Mouse (Mus musculus) lung, embryonic 14.5 days (tissue): ENCODE data around the gene Lemd2. TPM values are rescaled to one million over a fixed set of nuclear protein-coding genes. Genes with fewer than 3 reads are reported as not detected.

Experiments
- ATAC-seq: fragments of 200-750 bp; cut with Nextera tagmentation; 2 replicates; pipeline ENCODE4 v1.8.0; 2017; ENCODE audit warnings: mild to moderate bottlenecking, moderate TSS enrichment, moderate library complexity; ENCODE audit not compliant: insufficient read depth
- DNase-seq: peaks from one replicate; pipeline ENCODE4 v3.0.0-alpha.2; 2015
- H3K27ac ChIP-seq: fragments of 300-500 bp; sonication (generic); 2 replicates; pipeline ENCODE4 v1.5.1; 2014; ENCODE audit warnings: low read depth, mild to moderate bottlenecking, moderate library complexity
- H3K27me3 ChIP-seq: fragments of 300-500 bp; sonication (generic); 2 replicates; pipeline ENCODE4 v1.6.1; 2014; ENCODE audit warnings: low read length, control low read depth; ENCODE audit not compliant: insufficient read depth
- H3K36me3 ChIP-seq: fragments of 300-500 bp; sonication (generic); 2 replicates; pipeline ENCODE4 v1.6.1; 2014; ENCODE audit warnings: control low read depth; ENCODE audit not compliant: insufficient read depth
- H3K4me1 ChIP-seq: fragments of 300-500 bp; sonication (generic); 2 replicates; pipeline ENCODE4 v1.6.1; 2014; ENCODE audit warnings: antibody characterized with exemption, control low read depth; ENCODE audit not compliant: insufficient read depth
- H3K4me2 ChIP-seq: fragments of 300-500 bp; sonication (generic); 2 replicates; pipeline ENCODE4 v1.6.1; 2014; ENCODE audit warnings: mild to moderate bottlenecking
- H3K4me3 ChIP-seq: fragments of 300-500 bp; sonication (generic); 2 replicates; pipeline ENCODE4 v1.5.1; 2014; ENCODE audit warnings: low read depth, low read length
- H3K9ac ChIP-seq: fragments of 300-500 bp; sonication (generic); 2 replicates; pipeline ENCODE4 v1.6.1; 2014
- H3K9me3 ChIP-seq: fragments of 300-500 bp; sonication (generic); 2 replicates; pipeline ENCODE4 v1.6.1; 2016; ENCODE audit warnings: low read depth, low read length, control low read depth
- CTCF ChIP-seq: IDR thresholded peaks from 2 replicates; pipeline ENCODE4 v1.5.1; 2016; ENCODE audit warnings: antibody characterized with exemption, low read depth
- WGBS: fragments of 180-500 bp; shearing (Covaris S2); extraction: QIAGEN DNeasy Blood & Tissue Kit; methylation state at CpG from one replicate; pipeline ENCODE4 v1.1.7; 2014; 5-methylcytosine and 5-hydroxymethylcytosine counted together
- polyA plus RNA-seq: library from polyadenylated mRNA; unstranded; fragments of >200 nt; fragmentation: Nextera tagmentation; extraction: Ambion mirVana; gene quantifications from 2 replicates; pipeline ENCODE4 v1.2.1, GENCODE M21; 2014

Lemd2 gene
- polyA plus RNA-seq, 1 experiment from 2014 or later = 20.4 TPM

DNA sequence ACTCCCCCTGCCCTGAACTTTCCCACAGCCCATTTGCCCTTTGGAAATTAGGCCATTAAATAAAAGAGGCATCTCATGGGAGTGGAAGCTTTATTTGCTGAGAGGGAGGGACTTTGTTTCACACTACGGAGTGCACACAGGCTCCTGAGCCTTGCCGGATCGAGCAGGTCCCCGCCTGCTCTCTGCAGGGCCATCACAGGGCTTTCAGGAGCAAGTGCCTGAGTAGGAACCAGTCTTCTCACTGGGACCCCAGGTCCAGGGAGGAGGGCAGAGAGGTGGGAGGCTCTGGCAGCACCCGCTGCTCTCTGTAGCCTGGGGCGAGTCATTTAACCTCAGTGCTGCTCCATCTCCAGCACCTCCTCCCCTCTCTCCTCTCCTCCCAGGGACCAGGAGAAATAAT lies 7.7 kb upstream of the Lemd2 start:
- Histone ChIP-seq H3K27me3 (no peaks in the 10 kb centered on the region), H3K4me1 (peaks cover 5% of the 10 kb centered on the region; the same call in 1 of the 2 replicates), H3K27ac (no peak overlapping the region), H3K9me3 (no peaks in the 10 kb centered on the region; the same call in 1 of the 2 replicates), H3K9ac (no peak overlapping the region), H3K4me3 (no peak overlapping the region), H3K4me2 (no peak overlapping the region), H3K36me3 (no peaks in the 10 kb centered on the region)
- TF ChIP-seq CTCF = no peak
- no peak for DNase-seq
- WGBS = 45% methylated on average over 6 of the region's 6 CpGs
- no peak for ATAC-seq

DNA sequence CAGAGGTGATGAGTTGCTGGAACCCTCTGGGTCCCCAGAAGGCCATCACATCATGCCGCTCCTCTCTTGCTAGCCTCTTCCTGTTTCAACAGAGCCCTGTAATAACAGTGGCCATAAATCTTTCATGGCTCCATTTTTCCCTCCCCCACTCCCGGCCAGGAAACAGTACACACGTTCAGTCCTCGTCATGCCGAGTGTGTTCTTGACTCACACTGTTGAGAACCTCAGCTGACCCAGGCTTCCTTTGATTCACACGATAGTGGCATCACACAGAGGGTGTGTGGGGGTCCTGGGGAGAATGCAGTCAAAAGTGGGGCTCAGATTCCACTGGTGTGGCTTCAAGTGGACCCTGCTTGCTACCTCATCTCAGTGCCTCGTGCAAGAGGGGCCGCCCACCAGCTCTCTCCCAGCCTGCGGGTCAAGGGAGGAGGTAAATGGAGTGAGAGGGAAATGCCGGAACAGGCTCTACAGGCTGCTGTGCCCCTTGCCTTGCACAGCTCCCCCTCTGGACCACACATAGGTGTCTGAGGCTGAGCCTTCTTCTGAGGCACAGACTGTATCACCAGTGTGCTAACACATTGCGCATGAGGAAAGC lies 2.9 kb upstream of the Lemd2 start:
- ATAC-seq = no peak
- H3K4me2 ChIP-seq = no peak overlapping the region
- H3K27ac ChIP-seq = no peak overlapping the region
- H3K9ac ChIP-seq = no peak overlapping the region
- H3K27me3 ChIP-seq = no peaks in the 10 kb centered on the region
- no peaks in the 10 kb centered on the region for H3K9me3 ChIP-seq
- DNase-seq = peak; percentile 46
- WGBS = 17% methylated on average over 11 of the region's 11 CpGs
- TF ChIP-seq CTCF = no peak
- peaks cover 8% of the 10 kb centered on the region; the same call in 1 of the 2 replicates for H3K4me1 ChIP-seq
- peaks cover 3% of the 10 kb centered on the region; the same call in 1 of the 2 replicates for H3K36me3 ChIP-seq
- H3K4me3 ChIP-seq = no peak overlapping the region

DNA sequence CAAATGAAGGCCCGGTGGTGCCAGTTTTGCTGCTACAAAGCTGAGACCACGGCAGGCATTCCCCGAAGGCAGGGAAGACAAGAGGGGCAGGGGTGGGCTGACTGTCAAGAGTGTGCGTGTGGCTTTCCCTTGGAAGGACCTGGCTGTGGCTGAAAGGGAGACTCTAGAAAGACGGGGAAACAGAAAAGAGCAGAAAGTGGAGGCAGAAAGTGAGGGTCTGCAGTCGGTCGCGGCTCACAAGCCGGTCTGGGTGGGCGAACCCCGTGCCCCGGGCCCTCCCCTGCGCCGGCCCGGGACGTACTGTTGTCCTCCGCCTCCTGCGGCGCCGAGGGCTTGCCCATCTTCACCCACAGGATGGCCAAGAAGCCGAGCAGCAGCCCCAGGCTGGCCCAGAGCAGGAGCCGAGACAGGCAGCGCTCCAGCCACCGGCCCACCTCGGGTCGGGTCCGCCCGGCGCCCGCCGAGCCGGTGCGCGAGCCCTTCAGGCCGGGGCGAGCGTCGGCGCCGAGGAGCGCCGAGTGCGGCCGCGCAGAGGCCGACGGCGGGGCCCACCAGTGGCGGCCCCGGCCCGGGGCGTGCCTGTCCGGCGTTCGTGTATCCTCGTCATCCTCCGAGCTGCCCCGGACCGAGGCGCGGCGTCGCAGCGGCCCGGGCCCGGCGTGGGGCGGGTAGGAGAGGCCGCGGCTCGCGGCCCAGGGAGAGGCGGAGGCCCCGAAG lies 753 bp downstream of the Lemd2 start:
- Histone ChIP-seq H3K4me1 (peaks cover 8% of the 10 kb centered on the region; the same call in 1 of the 2 replicates), H3K27ac (peak overlapping the region; percentile 96), H3K4me2 (peak overlapping the region; percentile 91), H3K36me3 (peaks cover 40% of the 10 kb centered on the region), H3K27me3 (no peaks in the 10 kb centered on the region), H3K9ac (peak overlapping the region; percentile 96), H3K4me3 (peak overlapping the region; percentile 94), H3K9me3 (no peaks in the 10 kb centered on the region; the same call in 1 of the 2 replicates)
- ATAC-seq = peak; percentile 57
- TF ChIP-seq CTCF = no peak
- WGBS = under 1% methylated on average over 70 of the region's 74 CpGs
- DNase-seq = peak; percentile 35

DNA sequence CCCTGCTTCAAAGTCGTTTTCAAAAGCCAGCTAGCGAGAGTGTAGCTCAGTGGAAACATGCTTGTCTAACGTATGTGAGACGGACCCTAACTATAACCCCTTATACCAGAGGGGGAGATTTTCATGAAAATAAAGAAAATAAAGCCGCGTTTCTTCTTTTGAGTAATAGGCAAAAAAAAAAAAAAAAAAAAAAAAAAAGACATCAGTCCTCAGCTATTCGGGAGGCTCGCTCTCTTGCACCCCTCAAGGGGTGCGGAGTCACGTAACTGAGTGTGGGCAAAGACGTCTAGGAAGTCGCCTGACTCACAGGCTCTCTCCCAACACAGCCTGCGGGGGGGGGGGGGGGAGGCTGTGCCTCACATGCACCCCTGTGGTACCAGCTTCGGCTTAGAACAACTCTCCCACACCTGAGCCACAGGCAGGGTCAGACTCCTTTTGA lies 1.3 kb downstream of the Lemd2 start:
- Histone ChIP-seq H3K36me3 (peaks cover 46% of the 10 kb centered on the region), H3K4me3 (peak overlapping the region; percentile 94), H3K9me3 (no peaks in the 10 kb centered on the region; the same call in 1 of the 2 replicates), H3K9ac (peak overlapping the region; percentile 96), H3K27me3 (no peaks in the 10 kb centered on the region), H3K4me2 (peak overlapping the region; percentile 91), H3K27ac (peak overlapping the region; percentile 96), H3K4me1 (peaks cover 8% of the 10 kb centered on the region; the same call in 1 of the 2 replicates)
- ATAC-seq (no peak), DNase-seq (peak; percentile 37)
- WGBS = 29% methylated on average over 14 of the region's 14 CpGs
- TF ChIP-seq CTCF = no peak

- H3K9ac ChIP-seq = no peak overlapping the region; the same call in 1 of the 2 replicates
- TF ChIP-seq CTCF = peak; percentile 57
- no peak overlapping the region for H3K4me2 ChIP-seq
- ATAC-seq (no peak), DNase-seq (peak; percentile 25)
- H3K27ac ChIP-seq = no peak overlapping the region
- H3K4me3 ChIP-seq = no peak overlapping the region
- H3K4me1 ChIP-seq = peaks cover 4% of the 10 kb centered on the region; the same call in 1 of the 2 replicates
- peaks cover 55% of the 10 kb centered on the region for H3K36me3 ChIP-seq
- 89% methylated on average over 2 of the region's 2 CpGs for WGBS
- H3K27me3 ChIP-seq = no peaks in the 10 kb centered on the region
- no peaks in the 10 kb centered on the region; the same call in 1 of the 2 replicates for H3K9me3 ChIP-seq
These were observed 2.3 kb downstream of the Lemd2 start for GRCm38 (mm10) chr17:27201981-27202380.

- peak; percentile 8; the same call in 1 of the 2 replicates for TF ChIP-seq CTCF
- Histone ChIP-seq H3K36me3 (peaks cover 67% of the 10 kb centered on the region), H3K27ac (no peak overlapping the region), H3K27me3 (no peaks in the 10 kb centered on the region), H3K4me2 (no peak overlapping the region), H3K4me1 (no peaks in the 10 kb centered on the region; the same call in 1 of the 2 replicates), H3K9ac (no peak overlapping the region), H3K4me3 (no peak overlapping the region), H3K9me3 (no peaks in the 10 kb centered on the region; the same call in 1 of the 2 replicates)
- 51% methylated on average over 11 of the region's 11 CpGs for WGBS
- ATAC-seq (no peak), DNase-seq (peak; percentile 17)
These were observed 3.5 kb downstream of the Lemd2 start for GRCm38 (mm10) chr17:27200801-27201200.

DNA sequence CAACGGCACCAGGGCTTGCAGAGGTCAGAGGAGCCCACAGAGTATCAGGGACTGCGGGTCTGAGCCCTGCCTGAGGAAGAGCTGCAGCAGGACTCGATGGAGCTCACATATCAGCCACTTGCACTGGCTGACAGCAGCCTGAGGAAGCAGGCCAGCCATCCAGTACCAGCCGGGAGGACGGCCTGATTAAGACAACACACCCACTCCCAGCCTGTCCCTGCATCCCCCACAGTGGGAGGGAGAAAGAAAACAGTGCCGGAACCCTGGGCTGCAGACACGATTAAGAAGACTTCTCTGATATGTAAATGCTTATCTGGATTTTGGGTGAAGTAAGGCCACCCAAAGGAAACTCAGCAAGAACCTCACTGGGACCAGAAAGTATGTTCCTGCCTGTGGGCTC lies 4.4 kb downstream of the Lemd2 start:
- WGBS = 66% methylated on average over 7 of the region's 7 CpGs
- DNase-seq = no peak
- no peaks in the 10 kb centered on the region; the same call in 1 of the 2 replicates for H3K4me1 ChIP-seq
- H3K27ac ChIP-seq = no peak overlapping the region
- TF ChIP-seq CTCF = no peak
- H3K36me3 ChIP-seq = peaks cover 77% of the 10 kb centered on the region
- no peak overlapping the region for H3K4me3 ChIP-seq
- ATAC-seq = no peak
- no peaks in the 10 kb centered on the region for H3K27me3 ChIP-seq
- no peaks in the 10 kb centered on the region; the same call in 1 of the 2 replicates for H3K9me3 ChIP-seq
- H3K9ac ChIP-seq = no peak overlapping the region
- H3K4me2 ChIP-seq = no peak overlapping the region
